Mouse (Mus musculus) erythroid progenitor cell, adult 5-6 weeks (primary cell): Measurements from ENCODE around the gene Spred2. TPM values are rescaled to one million over a fixed set of nuclear protein-coding genes. Genes with fewer than 3 reads are reported as not detected.
"Not testable (repeated sequence)": the region's sequence is repeated elsewhere in the genome, so short reads cannot be mapped to it uniquely, and the experiment has no call there.

Experiments
- ATAC-seq: replicated peaks from 2 replicates; pipeline ENCODE4 v1.8.0; 2016; ENCODE audit warnings: moderate number of reproducible peaks, mild to moderate bottlenecking, moderate TSS enrichment, inconsistent platforms; ENCODE audit not compliant: poor library complexity, low FRiP score, severe bottlenecking
- total RNA-seq, 2 experiments: library from RNA; stranded (forward) in 1 of 2; stranded (reverse) in 1 of 2; fragments of 150-400 nt in 1 of 2; fragments of 186-747, 209-891 nt in 1 of 2; gene quantifications; 2 replicates each; pipeline versions ENCODE4 v1.2.3 to v1.2.4; 2015 to 2017; ENCODE audit warnings: low replicate concordance in 2 of 2

The Spred2 gene
- total RNA-seq, 2 experiments from 2014 or later: 1.6 to 10.5 TPM

- ATAC-seq: no peak
Observed at GRCm38 (mm10) chr11:19997940-19998339, 73.8 kb downstream of the Spred2 start.

- ATAC-seq: no peak
Observed at GRCm38 (mm10) chr11:20002883-20003282, 78.7 kb downstream of the Spred2 start.

- no peak for ATAC-seq
Observed at GRCm38 (mm10) chr11:20007701-20008100, 83.5 kb downstream of the Spred2 start.

GRCm38 (mm10) chr11:20011210-20011978 lies 87.2 kb downstream of the Spred2 start:
- ATAC-seq: no peak

GRCm38 (mm10) chr11:20013366-20013765 lies 89.2 kb downstream of the Spred2 start:
- ATAC-seq: no peak

- ATAC-seq: no peak
Observed at GRCm38 (mm10) chr11:20017937-20018336, 93.8 kb downstream of the Spred2 start.

- ATAC-seq: no peak
Observed at GRCm38 (mm10) chr11:20018905-20019304, 94.7 kb downstream of the Spred2 start.

- ATAC-seq: no peak
Observed at GRCm38 (mm10) chr11:20020720-20021119, 96.5 kb downstream of the Spred2 start.

GRCm38 (mm10) chr11:20022462-20022861 lies 98.3 kb downstream of the Spred2 start:
- ATAC-seq: peak; percentile 93

GRCm38 (mm10) chr11:20022911-20023482 lies 98.8 kb downstream of the Spred2 start:
- ATAC-seq: 0 out of 2 replicates have a peak, but pooled peaks have one; percentile 27

- ATAC-seq: no peak
Observed at GRCm38 (mm10) chr11:20025899-20026298, 101.7 kb downstream of the Spred2 start.

GRCm38 (mm10) chr11:20027719-20028118 lies 103.5 kb downstream of the Spred2 start:
- no peak for ATAC-seq

- ATAC-seq: no peak
Observed at GRCm38 (mm10) chr11:20028396-20028795, 104.2 kb downstream of the Spred2 start.

GRCm38 (mm10) chr11:20029014-20029413 lies 104.8 kb downstream of the Spred2 start:
- ATAC-seq: no peak

- ATAC-seq: not testable (repeated sequence)
Observed at GRCm38 (mm10) chr11:20030973-20031372, 106.8 kb downstream of the Spred2 start.

- ATAC-seq: peak; percentile 71
Observed at GRCm38 (mm10) chr11:20031536-20031935, 107.4 kb downstream of the Spred2 start.

GRCm38 (mm10) chr11:20033541-20034160 lies 109.5 kb downstream of the Spred2 start:
- no peak for ATAC-seq

GRCm38 (mm10) chr11:20034337-20034947 lies 110.3 kb downstream of the Spred2 start:
- no peak for ATAC-seq

- ATAC-seq: peak; percentile 72
Observed at GRCm38 (mm10) chr11:20035343-20035928, 111.3 kb downstream of the Spred2 start.

- ATAC-seq: no peak
Observed at GRCm38 (mm10) chr11:20035972-20036371, 111.8 kb downstream of the Spred2 start.
